Mouse (Mus musculus) heart, adult 8-10 months (tissue): Measurements from ENCODE around the gene Cd164. TPM values are rescaled to one million over a fixed set of nuclear protein-coding genes. Genes with fewer than 3 reads are reported as not detected.

ENCODE experiments used
- DNase-seq: peaks from one replicate; pipeline ENCODE4 v3.0.0; 2022; ENCODE audit warnings: low spot score
- total RNA-seq, 4 experiments: library from RNA; stranded (reverse); gene quantifications; 2 replicates each; pipeline ENCODE4 v1.2.4; 2022

Cd164 gene
- 100 to 1,000 TPM; 143 to 147 (median 145) TPM for total RNA-seq

- DNase-seq, result peak; percentile 89
Measured at GRCm38 (mm10) chr10:41518981-41519618, at the start of gene Cd164. Cd164 (plus strand) TSS chr10:41519414.

- no peak for DNase-seq
Measured at GRCm38 (mm10) chr10:41470693-41471092, 48.5 kb upstream of the Cd164 start.

GRCm38 (mm10) chr10:41472534-41472933, 46.7 kb upstream of the Cd164 start:
- no peak for DNase-seq

- DNase-seq, result no peak
Measured at GRCm38 (mm10) chr10:41472962-41473481, 46.2 kb upstream of the Cd164 start.

- DNase-seq, result peak; percentile 76
Measured at GRCm38 (mm10) chr10:41473782-41474468, 45.3 kb upstream of the Cd164 start.

- DNase-seq, result peak; percentile 53
Measured at GRCm38 (mm10) chr10:41474981-41475391, 44.2 kb upstream of the Cd164 start.

- peak; percentile 73 for DNase-seq
Measured at GRCm38 (mm10) chr10:41476171-41477017, 42.8 kb upstream of the Cd164 start, which contains the start of gene Mical1. Mical1 (plus strand) TSS chr10:41476314.

GRCm38 (mm10) chr10:41477018-41477277, 42.3 kb upstream of the Cd164 start:
- no peak for DNase-seq

- peak; percentile 82 for DNase-seq
Measured at GRCm38 (mm10) chr10:41477278-41478181, 41.7 kb upstream of the Cd164 start.

- no peak for DNase-seq
Measured at GRCm38 (mm10) chr10:41479961-41480360, 39.3 kb upstream of the Cd164 start.

- DNase-seq, result no peak
Measured at GRCm38 (mm10) chr10:41480938-41481880, 38.0 kb upstream of the Cd164 start.

- DNase-seq, result no peak
Measured at GRCm38 (mm10) chr10:41482446-41482845, 36.8 kb upstream of the Cd164 start.

- DNase-seq, result no peak
Measured at GRCm38 (mm10) chr10:41485778-41486177, 33.4 kb upstream of the Cd164 start.

GRCm38 (mm10) chr10:41486506-41487170, 32.6 kb upstream of the Cd164 start:
- no peak for DNase-seq

GRCm38 (mm10) chr10:41488877-41489276, 30.3 kb upstream of the Cd164 start:
- no peak for DNase-seq

GRCm38 (mm10) chr10:41489294-41489693, 29.9 kb upstream of the Cd164 start:
- no peak for DNase-seq

GRCm38 (mm10) chr10:41489708-41490517, 29.3 kb upstream of the Cd164 start, which contains the start of the genes Smpd2 and Ppil6:
Smpd2 (minus strand) TSS chr10:41490369.
Ppil6 (plus strand) TSS chr10:41490439.
- DNase-seq, result peak; percentile 95

GRCm38 (mm10) chr10:41490518-41490873, 28.7 kb upstream of the Cd164 start:
- no peak for DNase-seq

- no peak for DNase-seq
Measured at GRCm38 (mm10) chr10:41491111-41491510, 28.1 kb upstream of the Cd164 start.
